Mouse (Mus musculus): Measurements from ENCODE around the gene Galnt14. TPM values are rescaled to one million over a fixed set of nuclear protein-coding genes. Genes with fewer than 3 reads are reported as not detected.

Gene Galnt14
- polyA plus RNA-seq, 1 experiment from 2014 or later: 1.8 TPM

- Histone ChIP-seq H3K9me3 (replicated peaks) (no peaks in the 10 kb centered on the region), H3K4me1 (peaks cover 8% of the 10 kb centered on the region), H3K36me3 (no peaks in the 10 kb centered on the region), H3K4me3 (no peak overlapping the region), H3K27ac (replicated peaks) (peak overlapping the region; percentile 52), H3K27me3 (ENCODE audit: low read depth, poor library complexity, severe bottlenecking) (no peaks in the 10 kb centered on the region)
- 42% methylated on average over 7 of the region's 7 CpGs for WGBS
- DNase-seq (ENCODE audit: low spot score): no peak
Measured at GRCm38 (mm10) chr17:73701016-73701415, 9.2 kb downstream of the Galnt14 start.

DNA sequence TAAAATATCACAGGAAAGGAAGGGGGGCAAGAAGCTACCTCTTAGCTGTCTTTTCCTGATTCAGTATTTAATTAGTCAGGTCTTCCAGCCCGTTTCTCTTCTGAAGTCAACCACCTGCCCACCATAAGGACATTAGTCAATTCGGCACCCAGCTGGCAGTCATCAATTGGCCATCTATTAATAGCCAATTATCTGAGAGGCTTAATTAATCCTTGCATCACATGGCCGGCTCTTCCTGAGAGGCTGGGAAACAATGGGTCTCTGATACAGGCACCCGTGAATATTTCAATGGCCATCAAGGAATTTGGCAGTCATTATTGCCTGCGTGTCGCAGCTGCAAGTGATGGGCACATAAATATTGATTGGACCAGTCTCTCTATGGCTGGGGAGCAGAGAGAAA lies 10.4 kb downstream of the Galnt14 start:
- Histone ChIP-seq H3K27me3 (ENCODE audit: low read depth, poor library complexity, severe bottlenecking) (no peaks in the 10 kb centered on the region), H3K4me3 (no peak overlapping the region), H3K27ac (replicated peaks) (no peak overlapping the region), H3K4me1 (peaks cover 8% of the 10 kb centered on the region), H3K9me3 (replicated peaks) (no peaks in the 10 kb centered on the region), H3K36me3 (no peaks in the 10 kb centered on the region)
- no peak for DNase-seq (ENCODE audit: low spot score)
- WGBS: 75% methylated on average over 6 of the region's 6 CpGs

DNA sequence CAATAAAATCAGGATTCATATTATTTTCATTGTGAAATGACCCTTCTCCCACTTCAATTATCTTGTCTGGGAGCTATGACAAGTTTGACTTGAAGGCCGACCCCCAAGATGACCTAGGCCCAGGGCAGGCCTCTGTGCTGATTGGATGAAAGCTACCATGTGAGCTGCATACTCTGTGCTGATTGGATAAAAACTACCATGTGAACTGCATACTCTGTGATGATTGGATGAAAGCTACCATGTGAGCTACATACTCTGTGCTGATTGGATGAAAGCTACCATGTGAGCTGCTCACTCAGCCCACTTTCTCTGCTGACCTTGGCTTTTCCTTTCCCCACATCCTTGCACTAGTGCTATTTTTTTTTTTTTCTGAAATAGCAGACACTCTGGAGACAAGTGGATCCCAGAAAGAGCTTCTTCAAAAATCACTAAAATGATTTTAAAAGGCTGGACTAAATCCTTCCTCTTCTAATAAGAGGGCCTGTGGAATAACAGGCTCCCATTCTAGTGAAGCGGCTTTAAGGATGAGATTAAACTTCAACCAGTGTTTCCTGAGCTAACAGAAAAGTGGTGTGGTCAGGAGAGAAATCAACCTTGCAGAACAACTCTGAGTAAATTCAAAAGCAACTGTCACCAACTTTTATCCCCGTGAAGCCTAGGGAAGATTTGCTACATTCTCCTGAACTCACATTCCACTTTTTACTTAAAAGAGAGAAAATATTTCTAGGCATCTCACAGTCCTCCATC lies 15.9 kb downstream of the Galnt14 start:
- 0 out of 2 replicates have a peak, but pooled peaks cover 2% of the 10 kb centered on the region for H3K4me1 ChIP-seq
- 83% methylated on average over 3 of the region's 3 CpGs for WGBS
- H3K27me3 ChIP-seq (ENCODE audit: low read depth, poor library complexity, severe bottlenecking): no peaks in the 10 kb centered on the region
- no peak for DNase-seq (ENCODE audit: low spot score)
- no peaks in the 10 kb centered on the region for H3K36me3 ChIP-seq
- no peaks in the 10 kb centered on the region for H3K9me3 ChIP-seq (replicated peaks)
- H3K4me3 ChIP-seq: no peak overlapping the region
- H3K27ac ChIP-seq (replicated peaks): no peak overlapping the region

- H3K27me3 ChIP-seq (ENCODE audit: low read depth, poor library complexity, severe bottlenecking): no peaks in the 10 kb centered on the region
- no peaks in the 10 kb centered on the region for H3K36me3 ChIP-seq
- no peak overlapping the region for H3K27ac ChIP-seq (replicated peaks)
- no peaks in the 10 kb centered on the region for H3K9me3 ChIP-seq (replicated peaks)
- DNase-seq (ENCODE audit: low spot score): no peak
- WGBS: 78% methylated on average over 3 of the region's 3 CpGs
- 0 out of 2 replicates have a peak, but pooled peaks cover 3% of the 10 kb centered on the region for H3K4me1 ChIP-seq
- no peak overlapping the region for H3K4me3 ChIP-seq
Measured at GRCm38 (mm10) chr17:73688261-73688660, 22.0 kb downstream of the Galnt14 start.

GRCm38 (mm10) chr17:73686292-73686691 lies 24.0 kb downstream of the Galnt14 start:
- Histone ChIP-seq H3K27ac (replicated peaks) (no peak overlapping the region), H3K4me1 (0 out of 2 replicates have a peak, but pooled peaks cover 3% of the 10 kb centered on the region), H3K36me3 (no peaks in the 10 kb centered on the region), H3K9me3 (replicated peaks) (no peaks in the 10 kb centered on the region), H3K4me3 (no peak overlapping the region), H3K27me3 (ENCODE audit: low read depth, poor library complexity, severe bottlenecking) (no peaks in the 10 kb centered on the region)
- WGBS: 91% methylated on average over 8 of the region's 8 CpGs
- DNase-seq (ENCODE audit: low spot score): no peak

GRCm38 (mm10) chr17:73684746-73685145 lies 25.5 kb downstream of the Galnt14 start:
- Histone ChIP-seq H3K9me3 (replicated peaks) (no peaks in the 10 kb centered on the region), H3K4me3 (no peak overlapping the region), H3K4me1 (0 out of 2 replicates have a peak, but pooled peaks cover 3% of the 10 kb centered on the region), H3K36me3 (no peaks in the 10 kb centered on the region), H3K27me3 (ENCODE audit: low read depth, poor library complexity, severe bottlenecking) (no peaks in the 10 kb centered on the region), H3K27ac (replicated peaks) (no peak overlapping the region)
- no peak for DNase-seq (ENCODE audit: low spot score)
- WGBS: 78% methylated on average over 5 of the region's 5 CpGs

- Histone ChIP-seq H3K27me3 (ENCODE audit: low read depth, poor library complexity, severe bottlenecking) (no peaks in the 10 kb centered on the region), H3K9me3 (replicated peaks) (no peaks in the 10 kb centered on the region), H3K4me1 (no peaks in the 10 kb centered on the region), H3K4me3 (no peak overlapping the region), H3K27ac (replicated peaks) (no peak overlapping the region), H3K36me3 (no peaks in the 10 kb centered on the region)
- 83% methylated on average over 5 of the region's 5 CpGs for WGBS
- DNase-seq (ENCODE audit: low spot score): no peak
Measured at GRCm38 (mm10) chr17:73671921-73672320, 38.3 kb downstream of the Galnt14 start.

DNA sequence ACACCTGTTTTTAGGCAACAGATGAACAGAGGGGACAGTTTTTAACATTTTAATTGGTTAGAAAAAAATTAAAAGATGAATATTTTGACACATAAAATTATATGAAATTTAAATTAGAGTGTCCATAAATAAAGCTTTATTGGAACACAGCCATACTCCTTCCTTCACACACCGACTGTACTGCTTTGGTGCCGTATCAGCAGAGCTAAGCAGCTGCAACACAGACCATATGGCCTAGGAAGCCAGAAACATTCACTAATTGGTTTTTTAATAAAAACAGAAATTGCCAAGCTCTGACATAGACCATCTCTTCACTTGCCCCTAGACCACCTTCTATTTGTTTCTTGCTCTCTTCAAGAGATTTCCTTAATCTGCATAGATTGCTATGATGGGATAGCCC lies 40.2 kb downstream of the Galnt14 start:
- no peaks in the 10 kb centered on the region for H3K27me3 ChIP-seq (ENCODE audit: low read depth, poor library complexity, severe bottlenecking)
- H3K27ac ChIP-seq (replicated peaks): no peak overlapping the region
- 94% methylated on average over 2 of the region's 2 CpGs for WGBS
- no peaks in the 10 kb centered on the region for H3K36me3 ChIP-seq
- no peak for DNase-seq (ENCODE audit: low spot score)
- no peaks in the 10 kb centered on the region for H3K9me3 ChIP-seq (replicated peaks)
- H3K4me1 ChIP-seq: no peaks in the 10 kb centered on the region
- H3K4me3 ChIP-seq: no peak overlapping the region

GRCm38 (mm10) chr17:73668996-73669395 lies 41.3 kb downstream of the Galnt14 start:
- 79% methylated on average over 1 of the region's 1 CpGs for WGBS
- Histone ChIP-seq H3K4me1 (no peaks in the 10 kb centered on the region), H3K9me3 (replicated peaks) (no peaks in the 10 kb centered on the region), H3K27me3 (ENCODE audit: low read depth, poor library complexity, severe bottlenecking) (no peaks in the 10 kb centered on the region), H3K36me3 (no peaks in the 10 kb centered on the region), H3K27ac (replicated peaks) (no peak overlapping the region), H3K4me3 (no peak overlapping the region)
- no peak for DNase-seq (ENCODE audit: low spot score)

GRCm38 (mm10) chr17:73663237-73663636 lies 47.0 kb downstream of the Galnt14 start:
- Histone ChIP-seq H3K27ac (replicated peaks) (no peak overlapping the region), H3K4me3 (no peak overlapping the region), H3K9me3 (replicated peaks) (no peaks in the 10 kb centered on the region), H3K4me1 (no peaks in the 10 kb centered on the region), H3K36me3 (no peaks in the 10 kb centered on the region), H3K27me3 (ENCODE audit: low read depth, poor library complexity, severe bottlenecking) (no peaks in the 10 kb centered on the region)
- no peak for DNase-seq (ENCODE audit: low spot score)
- 81% methylated on average over 3 of the region's 3 CpGs for WGBS

DNA sequence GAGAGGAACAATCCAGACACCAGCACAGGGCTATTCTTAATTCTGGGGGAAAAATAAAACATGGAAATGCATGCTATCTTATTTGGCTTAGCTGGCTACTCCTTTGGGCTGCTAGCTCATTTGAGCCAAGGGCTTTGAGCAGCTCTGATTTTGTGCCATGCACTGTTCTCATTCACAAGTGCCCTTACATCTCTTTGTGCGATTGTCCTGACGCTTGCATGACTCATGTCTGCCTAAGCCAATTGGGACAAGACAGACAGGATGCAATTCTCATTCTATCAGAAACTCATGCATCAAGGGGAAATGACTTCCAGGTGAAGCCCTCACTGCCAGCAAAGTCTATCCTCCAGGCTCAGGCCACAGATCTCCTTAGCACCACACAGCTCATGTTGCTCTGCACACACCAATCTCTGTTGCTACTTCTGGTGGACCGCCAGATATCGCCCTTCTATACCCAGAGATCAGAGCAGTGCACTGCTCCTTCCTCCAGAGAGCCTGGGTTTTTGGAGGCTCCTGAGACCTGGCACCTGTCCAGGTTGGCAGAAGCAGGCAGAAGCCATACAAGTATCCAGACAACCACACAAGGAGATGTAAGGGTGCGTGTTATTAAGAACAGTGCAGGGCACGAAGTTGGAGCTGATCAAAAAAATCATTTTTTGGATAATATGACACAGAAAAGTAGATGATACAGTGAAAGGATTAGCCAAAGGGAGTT lies 51.4 kb downstream of the Galnt14 start:
- H3K4me3 ChIP-seq: no peak overlapping the region
- DNase-seq (ENCODE audit: low spot score): no peak
- H3K4me1 ChIP-seq: no peaks in the 10 kb centered on the region
- no peaks in the 10 kb centered on the region for H3K27me3 ChIP-seq (ENCODE audit: low read depth, poor library complexity, severe bottlenecking)
- WGBS: 90% methylated on average over 6 of the region's 6 CpGs
- no peaks in the 10 kb centered on the region for H3K36me3 ChIP-seq
- H3K9me3 ChIP-seq (replicated peaks): no peaks in the 10 kb centered on the region
- no peak overlapping the region for H3K27ac ChIP-seq (replicated peaks)

GRCm38 (mm10) chr17:73656373-73656772 lies 53.9 kb downstream of the Galnt14 start:
- Histone ChIP-seq H3K36me3 (no peaks in the 10 kb centered on the region), H3K27ac (replicated peaks) (no peak overlapping the region), H3K27me3 (ENCODE audit: low read depth, poor library complexity, severe bottlenecking) (no peaks in the 10 kb centered on the region), H3K9me3 (replicated peaks) (no peaks in the 10 kb centered on the region), H3K4me1 (no peaks in the 10 kb centered on the region), H3K4me3 (no peak overlapping the region)
- WGBS: 91% methylated on average over 3 of the region's 3 CpGs
- DNase-seq (ENCODE audit: low spot score): no peak

- Histone ChIP-seq H3K27me3 (ENCODE audit: low read depth, poor library complexity, severe bottlenecking) (no peaks in the 10 kb centered on the region), H3K27ac (replicated peaks) (no peak overlapping the region), H3K9me3 (replicated peaks) (no peaks in the 10 kb centered on the region), H3K4me1 (no peaks in the 10 kb centered on the region), H3K4me3 (no peak overlapping the region), H3K36me3 (no peaks in the 10 kb centered on the region)
- 72% methylated on average over 5 of the region's 5 CpGs for WGBS
- DNase-seq (ENCODE audit: low spot score): no peak
Measured at GRCm38 (mm10) chr17:73654261-73654660, 56.0 kb downstream of the Galnt14 start.

All from midbrain, embryonic 10.5 days (tissue).